Mouse (Mus musculus): Measurements from ENCODE around the gene Mid2.
"Not testable (repeated sequence)": the region's sequence is repeated elsewhere in the genome, so short reads cannot be mapped to it uniquely, and the experiment has no call there.

The Mid2 gene

GRCm38 (mm10) chrX:140664479-140665241, at the start of gene Mid2:
TSS of gene Mid2 (plus strand) at chrX:140664599.
- DNase-seq (ENCODE audit: low read depth, low spot score), result peak; percentile 41

GRCm38 (mm10) chrX:140624875-140625594, 39.4 kb upstream of the Mid2 start:
- DNase-seq (ENCODE audit: low read depth, low spot score), result peak; percentile 56

GRCm38 (mm10) chrX:140638028-140638427, 26.4 kb upstream of the Mid2 start:
- DNase-seq (ENCODE audit: low read depth, low spot score), result peak; percentile 1

- DNase-seq (ENCODE audit: low read depth, low spot score), result no peak
These were observed 24.8 kb upstream of the Mid2 start for GRCm38 (mm10) chrX:140639592-140639991.

GRCm38 (mm10) chrX:140660731-140661130, 3.7 kb upstream of the Mid2 start:
- DNase-seq (ENCODE audit: low read depth, low spot score), result no peak

GRCm38 (mm10) chrX:140663516-140663915, 883 bp upstream of the Mid2 start:
- DNase-seq (ENCODE audit: low read depth, low spot score), result no peak

- DNase-seq (ENCODE audit: low read depth, low spot score), result peak; percentile 33
These were observed 927 bp downstream of the Mid2 start for GRCm38 (mm10) chrX:140665242-140665810.

GRCm38 (mm10) chrX:140675444-140675843, 11.0 kb downstream of the Mid2 start:
- no peak for DNase-seq (ENCODE audit: low read depth, low spot score)

- DNase-seq (ENCODE audit: low read depth, low spot score), result no peak
These were observed 23.9 kb downstream of the Mid2 start for GRCm38 (mm10) chrX:140688335-140688734.

- not testable (repeated sequence) for DNase-seq (ENCODE audit: low read depth, low spot score)
These were observed 33.6 kb downstream of the Mid2 start for GRCm38 (mm10) chrX:140697872-140698463.

- no peak for DNase-seq (ENCODE audit: low read depth, low spot score)
These were observed 38.8 kb downstream of the Mid2 start for GRCm38 (mm10) chrX:140703224-140703623.

- no peak for DNase-seq (ENCODE audit: low read depth, low spot score)
These were observed 41.7 kb downstream of the Mid2 start for GRCm38 (mm10) chrX:140706077-140706476.

GRCm38 (mm10) chrX:140722400-140722799, 58.0 kb downstream of the Mid2 start:
- DNase-seq (ENCODE audit: low read depth, low spot score), result peak; percentile 46

GRCm38 (mm10) chrX:140738986-140739385, 74.6 kb downstream of the Mid2 start:
- DNase-seq (ENCODE audit: low read depth, low spot score), result no peak

- DNase-seq (ENCODE audit: low read depth, low spot score), result no peak
These were observed 78.8 kb downstream of the Mid2 start for GRCm38 (mm10) chrX:140743213-140743612.

- DNase-seq (ENCODE audit: low read depth, low spot score), result no peak
These were observed 105.4 kb downstream of the Mid2 start for GRCm38 (mm10) chrX:140769794-140770193.

- DNase-seq (ENCODE audit: low read depth, low spot score), result no peak
These were observed 140.9 kb downstream of the Mid2 start for GRCm38 (mm10) chrX:140805340-140805739.

GRCm38 (mm10) chrX:140813312-140814006, 149.1 kb downstream of the Mid2 start, which contains the start of gene Tex13b:
TSS of gene Tex13b (minus strand) at chrX:140813433.
- DNase-seq (ENCODE audit: low read depth, low spot score), result peak; percentile 10

Measured in ZHBTc4 (cell line).